Mouse (Mus musculus): ENCODE results near the gene Hnrnpa2b1.
"Not testable (repeated sequence)": the region's sequence is repeated elsewhere in the genome, so short reads cannot be mapped to it uniquely, and the experiment has no call there.

The Hnrnpa2b1 gene

GRCm38 (mm10) chr6:51469715-51470310 is at the start of gene Hnrnpa2b1:
TSS of gene Hnrnpa2b1 (minus strand) at chr6:51469894.
- DNase-seq (ENCODE audit: low spot score), result peak; percentile 99

GRCm38 (mm10) chr6:51514860-51515259 is 45.2 kb upstream of the Hnrnpa2b1 start:
- DNase-seq (ENCODE audit: low spot score), result no peak

- DNase-seq (ENCODE audit: low spot score), result no peak
These were observed 44.1 kb upstream of the Hnrnpa2b1 start for GRCm38 (mm10) chr6:51513745-51514144.

- no peak for DNase-seq (ENCODE audit: low spot score)
These were observed 41.3 kb upstream of the Hnrnpa2b1 start for GRCm38 (mm10) chr6:51510946-51511345.

GRCm38 (mm10) chr6:51510094-51510493 is 40.4 kb upstream of the Hnrnpa2b1 start:
- peak; percentile 7 for DNase-seq (ENCODE audit: low spot score)

GRCm38 (mm10) chr6:51508750-51509648 is 39.3 kb upstream of the Hnrnpa2b1 start:
- DNase-seq (ENCODE audit: low spot score), result peak; percentile 56

- no peak for DNase-seq (ENCODE audit: low spot score)
These were observed 37.9 kb upstream of the Hnrnpa2b1 start for GRCm38 (mm10) chr6:51507556-51507955.

- DNase-seq (ENCODE audit: low spot score), result no peak
These were observed 36.0 kb upstream of the Hnrnpa2b1 start for GRCm38 (mm10) chr6:51505671-51506070.

- no peak for DNase-seq (ENCODE audit: low spot score)
These were observed 27.8 kb upstream of the Hnrnpa2b1 start for GRCm38 (mm10) chr6:51497321-51498111.

GRCm38 (mm10) chr6:51489787-51490186 is 20.1 kb upstream of the Hnrnpa2b1 start:
- no peak for DNase-seq (ENCODE audit: low spot score)

GRCm38 (mm10) chr6:51486731-51487130 is 17.0 kb upstream of the Hnrnpa2b1 start:
- no peak for DNase-seq (ENCODE audit: low spot score)

GRCm38 (mm10) chr6:51486076-51486710 is 16.5 kb upstream of the Hnrnpa2b1 start:
- no peak for DNase-seq (ENCODE audit: low spot score)

- no peak for DNase-seq (ENCODE audit: low spot score)
These were observed 16.0 kb upstream of the Hnrnpa2b1 start for GRCm38 (mm10) chr6:51485646-51486045.

- DNase-seq (ENCODE audit: low spot score), result not testable (repeated sequence)
These were observed 14.9 kb upstream of the Hnrnpa2b1 start for GRCm38 (mm10) chr6:51484556-51484955.

GRCm38 (mm10) chr6:51483861-51484260 is 14.2 kb upstream of the Hnrnpa2b1 start:
- no peak for DNase-seq (ENCODE audit: low spot score)

GRCm38 (mm10) chr6:51481548-51481947 is 11.9 kb upstream of the Hnrnpa2b1 start:
- no peak for DNase-seq (ENCODE audit: low spot score)

- DNase-seq (ENCODE audit: low spot score), result no peak
These were observed 9.5 kb upstream of the Hnrnpa2b1 start for GRCm38 (mm10) chr6:51479136-51479731.

GRCm38 (mm10) chr6:51472213-51472612 is 2.5 kb upstream of the Hnrnpa2b1 start:
- DNase-seq (ENCODE audit: low spot score), result no peak

- no peak for DNase-seq (ENCODE audit: low spot score)
These were observed 2.1 kb upstream of the Hnrnpa2b1 start for GRCm38 (mm10) chr6:51471782-51472181.

GRCm38 (mm10) chr6:51471179-51471505 is 1.4 kb upstream of the Hnrnpa2b1 start:
- no peak for DNase-seq (ENCODE audit: low spot score)

- peak; percentile 58 for DNase-seq (ENCODE audit: low spot score)
These were observed 851 bp upstream of the Hnrnpa2b1 start, which contains the start of gene Cbx3 for GRCm38 (mm10) chr6:51470311-51471178. TSS of gene Cbx3 (plus strand) at chr6:51470360.
